Mouse (Mus musculus) megakaryocyte, embryonic 14.5 days (primary cell): ENCODE data around the gene Mdh2. TPM values are rescaled to one million over a fixed set of nuclear protein-coding genes. Genes with fewer than 3 reads are reported as not detected.

Source experiments
- H3K27me3 ChIP-seq: replicated peaks from 2 replicates; pipeline ENCODE3; 2012; ENCODE audit warnings: inconsistent platforms
- H3K36me3 ChIP-seq: replicated peaks from 2 replicates; pipeline ENCODE3; 2012; ENCODE audit warnings: low read length, inconsistent platforms, mixed read lengths
- H3K4me1 ChIP-seq: 2 replicates; pipeline ENCODE4 v1.6.1; 2012; ENCODE audit warnings: inconsistent platforms
- H3K4me3 ChIP-seq: replicated peaks from 2 replicates; pipeline ENCODE3; 2012; ENCODE audit warnings: moderate library complexity, mild to moderate bottlenecking, inconsistent platforms
- H3K9me3 ChIP-seq: 2 replicates; pipeline ENCODE4 v1.6.1; 2012; ENCODE audit warnings: inconsistent platforms
- FLI1 ChIP-seq: IDR thresholded peaks from 2 replicates; pipeline ENCODE4 v1.6.1; 2012; ENCODE audit warnings: low read length, inconsistent platforms, mixed read lengths
- GATA1 ChIP-seq: IDR thresholded peaks from 3 replicates; pipeline ENCODE4 v1.6.1; 2012; ENCODE audit warnings: mixed read lengths, low read length, inconsistent platforms, borderline replicate concordance
- polyA plus RNA-seq: library from polyadenylated mRNA; stranded (reverse); fragments of >175 nt; gene quantifications from 2 replicates; pipeline ENCODE4 v1.2.3, GENCODE M21; 2012; ENCODE audit warnings: low replicate concordance; ENCODE audit not compliant: insufficient read depth

Mdh2 gene
- polyA plus RNA-seq, 1 experiment: 408 TPM

- TF ChIP-seq FLI1 (no peak), GATA1 (no peak)
- Histone ChIP-seq H3K36me3 (peaks cover 68% of the 10 kb centered on the region), H3K4me1 (peaks cover 59% of the 10 kb centered on the region), H3K9me3 (no peaks in the 10 kb centered on the region), H3K4me3 (no peak overlapping the region), H3K27me3 (peaks cover 5% of the 10 kb centered on the region)
Observed at GRCm38 (mm10) chr5:135738266-135738665, 40.0 kb upstream of the Mdh2 start.

- peaks cover 54% of the 10 kb centered on the region for H3K4me1 ChIP-seq
- H3K36me3 ChIP-seq: peaks cover 30% of the 10 kb centered on the region
- H3K4me3 ChIP-seq: no peak overlapping the region
- peaks cover 14% of the 10 kb centered on the region for H3K9me3 ChIP-seq
- peaks cover 20% of the 10 kb centered on the region for H3K27me3 ChIP-seq
- no peak for TF ChIP-seq GATA1
- TF ChIP-seq FLI1: no peak
Observed at GRCm38 (mm10) chr5:135742156-135742555, 36.1 kb upstream of the Mdh2 start.

GRCm38 (mm10) chr5:135742941-135743740 is 35.1 kb upstream of the Mdh2 start:
- Histone ChIP-seq H3K9me3 (peaks cover 23% of the 10 kb centered on the region), H3K4me1 (peaks cover 48% of the 10 kb centered on the region), H3K36me3 (peaks cover 20% of the 10 kb centered on the region), H3K4me3 (peak overlapping the region; percentile 94), H3K27me3 (peaks cover 25% of the 10 kb centered on the region)
- TF ChIP-seq FLI1: no peak
- no peak for TF ChIP-seq GATA1

GRCm38 (mm10) chr5:135743741-135744609 is 34.3 kb upstream of the Mdh2 start, which contains the start of gene Tmem120a:
Gene Tmem120a, minus strand, starts transcription at chr5:135744448.
- no peak for TF ChIP-seq FLI1
- TF ChIP-seq GATA1: no peak
- H3K4me1 ChIP-seq: peaks cover 45% of the 10 kb centered on the region
- H3K9me3 ChIP-seq: peaks cover 31% of the 10 kb centered on the region
- peaks cover 20% of the 10 kb centered on the region for H3K36me3 ChIP-seq
- H3K27me3 ChIP-seq: peaks cover 30% of the 10 kb centered on the region
- peak within 1 kb of the TSS; percentile 94 for H3K4me3 ChIP-seq

- peaks cover 35% of the 10 kb centered on the region for H3K9me3 ChIP-seq
- peaks cover 45% of the 10 kb centered on the region for H3K4me1 ChIP-seq
- H3K36me3 ChIP-seq: peaks cover 15% of the 10 kb centered on the region
- peak overlapping the region; percentile 94 for H3K4me3 ChIP-seq
- TF ChIP-seq GATA1 (no peak), FLI1 (no peak)
- H3K27me3 ChIP-seq: peaks cover 34% of the 10 kb centered on the region
Observed at GRCm38 (mm10) chr5:135744742-135745141, 33.5 kb upstream of the Mdh2 start.

- TF ChIP-seq GATA1 (no peak), FLI1 (no peak)
- Histone ChIP-seq H3K4me3 (no peak overlapping the region), H3K9me3 (peaks cover 48% of the 10 kb centered on the region), H3K36me3 (no peaks in the 10 kb centered on the region), H3K4me1 (no peaks in the 10 kb centered on the region), H3K27me3 (peaks cover 51% of the 10 kb centered on the region)
Observed at GRCm38 (mm10) chr5:135751041-135751440, 27.2 kb upstream of the Mdh2 start.

GRCm38 (mm10) chr5:135751595-135751994 is 26.7 kb upstream of the Mdh2 start:
- peaks cover 43% of the 10 kb centered on the region for H3K9me3 ChIP-seq
- H3K27me3 ChIP-seq: peaks cover 52% of the 10 kb centered on the region
- no peak for TF ChIP-seq FLI1
- H3K4me1 ChIP-seq: no peaks in the 10 kb centered on the region
- no peaks in the 10 kb centered on the region for H3K36me3 ChIP-seq
- H3K4me3 ChIP-seq: no peak overlapping the region

- no peak for TF ChIP-seq FLI1
- no peak for TF ChIP-seq GATA1
- Histone ChIP-seq H3K36me3 (no peaks in the 10 kb centered on the region), H3K4me3 (no peak overlapping the region), H3K27me3 (peaks cover 54% of the 10 kb centered on the region), H3K9me3 (peaks cover 22% of the 10 kb centered on the region), H3K4me1 (peaks cover 11% of the 10 kb centered on the region)
Observed at GRCm38 (mm10) chr5:135761881-135762280, 16.4 kb upstream of the Mdh2 start.

- Histone ChIP-seq H3K36me3 (no peaks in the 10 kb centered on the region), H3K27me3 (peaks cover 48% of the 10 kb centered on the region), H3K4me3 (no peak overlapping the region), H3K9me3 (peaks cover 9% of the 10 kb centered on the region), H3K4me1 (peaks cover 11% of the 10 kb centered on the region)
- TF ChIP-seq GATA1 (no peak), FLI1 (no peak)
Observed at GRCm38 (mm10) chr5:135763526-135763925, 14.8 kb upstream of the Mdh2 start.

GRCm38 (mm10) chr5:135764971-135765370 is 13.3 kb upstream of the Mdh2 start:
- Histone ChIP-seq H3K4me3 (no peak overlapping the region), H3K36me3 (no peaks in the 10 kb centered on the region), H3K27me3 (peaks cover 45% of the 10 kb centered on the region), H3K9me3 (peaks cover 6% of the 10 kb centered on the region), H3K4me1 (peaks cover 11% of the 10 kb centered on the region)
- TF ChIP-seq FLI1 (no peak), GATA1 (no peak)
